Mouse (Mus musculus): ENCODE results near the gene Atp1a2. TPM values are rescaled to one million over a fixed set of nuclear protein-coding genes. Genes with fewer than 3 reads are reported as not detected.

The Atp1a2 gene
- polyA plus RNA-seq, 1 experiment from 2014 or later = 2.3 TPM

- Histone ChIP-seq H3K27ac (ENCODE audit: low read length) (no peak overlapping the region), H3K9ac (replicated peaks; ENCODE audit: low read depth, low read length) (no peak overlapping the region), H3K9me3 (ENCODE audit: control insufficient read depth, low read depth, low read length) (no peaks in the 10 kb centered on the region), H3K36me3 (ENCODE audit: control insufficient read depth, insufficient read depth, low read length) (no peaks in the 10 kb centered on the region), H3K4me1 (ENCODE audit: control insufficient read depth, insufficient read depth, low read length) (no peaks in the 10 kb centered on the region), H3K27me3 (ENCODE audit: control insufficient read depth, insufficient read depth, low read length) (no peaks in the 10 kb centered on the region), H3K4me2 (replicated peaks; ENCODE audit: low read depth, low read length) (no peak overlapping the region), H3K4me3 (ENCODE audit: low read depth, low read length) (no peak overlapping the region)
- 75% methylated on average over 1 of the region's 1 CpGs for WGBS
- no peak for ATAC-seq (ENCODE audit: insufficient number of reproducible peaks, insufficient read depth, low FRiP score, low read depth)
Observed at GRCm38 (mm10) chr1:172229215-172229614, 68.6 kb downstream of the Atp1a2 start.

- no peak overlapping the region for H3K9ac ChIP-seq (replicated peaks; ENCODE audit: low read depth, low read length)
- no peaks in the 10 kb centered on the region for H3K27me3 ChIP-seq (ENCODE audit: control insufficient read depth, insufficient read depth, low read length)
- no peak overlapping the region for H3K27ac ChIP-seq (ENCODE audit: low read length)
- no peak for ATAC-seq (ENCODE audit: insufficient number of reproducible peaks, insufficient read depth, low FRiP score, low read depth)
- H3K4me1 ChIP-seq (ENCODE audit: control insufficient read depth, insufficient read depth, low read length) = no peaks in the 10 kb centered on the region
- H3K36me3 ChIP-seq (ENCODE audit: control insufficient read depth, insufficient read depth, low read length) = no peaks in the 10 kb centered on the region
- H3K4me3 ChIP-seq (ENCODE audit: low read depth, low read length) = no peak overlapping the region
- H3K9me3 ChIP-seq (ENCODE audit: control insufficient read depth, low read depth, low read length) = no peaks in the 10 kb centered on the region
- WGBS = 77% methylated on average over 2 of the region's 2 CpGs
- H3K4me2 ChIP-seq (replicated peaks; ENCODE audit: low read depth, low read length) = no peak overlapping the region
Observed at GRCm38 (mm10) chr1:172228209-172228608, 69.7 kb downstream of the Atp1a2 start.

Other genes starting within 250 kb of the Atp1a2 start
- not detected in 2 replicates for gene Nhlh1, start 240.5 kb downstream of the Atp1a2 start, polyA plus RNA-seq (2014; fragmentation: Nextera tagmentation; extraction: Ambion mirVana)
- 182 and 195 TPM in 2 replicates for gene Copa, start 215.5 kb downstream of the Atp1a2 start, polyA plus RNA-seq (2014; fragmentation: Nextera tagmentation; extraction: Ambion mirVana)
- 139 and 140 TPM in 2 replicates for gene Ncstn, start 215.3 kb downstream of the Atp1a2 start, polyA plus RNA-seq (2014; fragmentation: Nextera tagmentation; extraction: Ambion mirVana)
- 125 and 135 TPM in 2 replicates for gene Pex19, start 171.3 kb downstream of the Atp1a2 start, polyA plus RNA-seq (2014; fragmentation: Nextera tagmentation; extraction: Ambion mirVana)
- gene Dcaf8, start 150.0 kb downstream of the Atp1a2 start, polyA plus RNA-seq (2014; fragmentation: Nextera tagmentation; extraction: Ambion mirVana) = 116 TPM in 2 replicates
- gene Pea15a, start 91.3 kb downstream of the Atp1a2 start, polyA plus RNA-seq (2014; fragmentation: Nextera tagmentation; extraction: Ambion mirVana) = 93.6 and 99.4 TPM in 2 replicates
- 13.6 and 13.8 TPM in 2 replicates for gene Casq1, start 78.2 kb downstream of the Atp1a2 start, polyA plus RNA-seq (2014; fragmentation: Nextera tagmentation; extraction: Ambion mirVana)
- gene Atp1a4, start 39.6 kb downstream of the Atp1a2 start, polyA plus RNA-seq (2014; fragmentation: Nextera tagmentation; extraction: Ambion mirVana) = not detected in 2 replicates
- 36.3 and 38.4 TPM in 2 replicates for gene Igsf8, start 36.4 kb downstream of the Atp1a2 start, polyA plus RNA-seq (2014; fragmentation: Nextera tagmentation; extraction: Ambion mirVana)
- gene Kcnj9, start 31.3 kb upstream of the Atp1a2 start, polyA plus RNA-seq (2014; fragmentation: Nextera tagmentation; extraction: Ambion mirVana) = not detected in 2 replicates
- 0.09 and 0.18 TPM in 2 replicates for gene Kcnj10, start 43.1 kb upstream of the Atp1a2 start, polyA plus RNA-seq (2014; fragmentation: Nextera tagmentation; extraction: Ambion mirVana)
- gene Pigm, start 78.5 kb upstream of the Atp1a2 start, polyA plus RNA-seq (2014; fragmentation: Nextera tagmentation; extraction: Ambion mirVana) = 9.7 and 10.5 TPM in 2 replicates
- 0.43 and 0.45 TPM in 2 replicates for gene Slamf9, start 177.3 kb upstream of the Atp1a2 start, polyA plus RNA-seq (2014; fragmentation: Nextera tagmentation; extraction: Ambion mirVana)
- gene Igsf9, start 183.7 kb upstream of the Atp1a2 start, polyA plus RNA-seq (2014; fragmentation: Nextera tagmentation; extraction: Ambion mirVana) = 41.5 and 48.1 TPM in 2 replicates
- 188 and 196 TPM in 2 replicates for gene Tagln2, start 202.0 kb upstream of the Atp1a2 start, polyA plus RNA-seq (2014; fragmentation: Nextera tagmentation; extraction: Ambion mirVana)
- gene Cfap45, start 222.7 kb upstream of the Atp1a2 start, polyA plus RNA-seq (2014; fragmentation: Nextera tagmentation; extraction: Ambion mirVana) = 1.9 and 2.9 TPM in 2 replicates

Measured in stomach, embryonic 14.5 days (tissue).